Mouse (Mus musculus) left cerebral cortex, adult 18-20 months (tissue): ENCODE measurements at regions not wholly inside any gene's neighbourhood (a gene's known extent, or its start where the extent isn't known, plus 50 kb on each side); places are given as distances from the start of the nearest gene placed in this dataset.

ENCODE experiments used
- DNase-seq, 2 experiments: peaks; one replicate each; pipeline ENCODE4 v3.0.0; 2021 to 2022; ENCODE audit warnings: low spot score in 2 of 2, mixed read lengths in 1 of 2

DNA sequence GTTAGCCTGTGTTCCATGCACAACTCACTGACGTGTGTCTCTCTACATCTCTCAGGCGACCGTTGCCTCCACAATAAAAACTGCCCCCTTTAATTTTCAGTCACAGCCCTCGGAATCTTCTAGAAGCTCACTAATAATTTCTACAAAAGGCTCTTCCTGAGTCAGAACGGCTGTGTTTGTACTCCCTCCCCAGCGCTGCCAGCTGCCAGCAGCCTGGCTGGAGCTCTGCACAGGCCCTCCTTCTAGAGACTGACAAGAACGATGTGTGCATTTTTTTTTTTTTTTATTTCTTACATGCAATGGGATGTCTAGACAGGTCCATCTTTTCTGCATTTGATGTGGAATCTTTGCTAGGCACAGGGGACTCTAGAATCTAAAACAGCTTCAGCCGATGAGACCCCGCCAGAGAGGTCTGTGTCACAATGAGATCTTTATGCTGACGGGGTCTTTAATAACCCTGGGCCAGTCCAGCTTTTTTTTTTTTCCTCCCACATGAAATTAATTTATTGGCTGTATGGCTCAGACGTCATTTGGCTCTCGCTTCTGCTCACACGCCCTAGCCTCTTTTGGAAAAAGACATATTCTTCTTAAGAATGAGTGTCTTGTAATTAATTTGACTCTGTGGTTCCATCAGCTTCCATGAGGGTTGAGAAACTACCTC lies 185.8 kb upstream of the Zfp507 start:
- DNase-seq: no peak

DNA sequence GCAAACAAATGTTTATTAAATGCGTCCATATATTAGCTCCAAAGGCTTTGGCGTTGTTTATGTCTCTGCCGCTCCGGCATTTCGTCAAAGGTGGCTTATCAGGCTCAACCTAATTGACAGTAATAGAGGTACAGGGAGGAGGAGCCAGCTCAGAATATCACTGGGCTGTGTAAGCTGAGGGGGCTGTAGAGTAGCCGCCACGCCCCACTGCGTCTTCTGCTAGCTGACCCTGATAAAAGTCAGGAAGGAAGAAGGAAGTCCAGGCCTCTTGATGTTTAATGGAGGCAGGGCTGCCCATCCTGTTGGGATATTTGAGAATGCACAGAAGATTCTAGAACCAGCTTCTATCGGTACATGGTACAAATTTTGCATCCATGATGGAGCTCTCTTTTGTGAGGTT lies 175.2 kb upstream of the Zfp507 start:
- no peak for DNase-seq

DNA sequence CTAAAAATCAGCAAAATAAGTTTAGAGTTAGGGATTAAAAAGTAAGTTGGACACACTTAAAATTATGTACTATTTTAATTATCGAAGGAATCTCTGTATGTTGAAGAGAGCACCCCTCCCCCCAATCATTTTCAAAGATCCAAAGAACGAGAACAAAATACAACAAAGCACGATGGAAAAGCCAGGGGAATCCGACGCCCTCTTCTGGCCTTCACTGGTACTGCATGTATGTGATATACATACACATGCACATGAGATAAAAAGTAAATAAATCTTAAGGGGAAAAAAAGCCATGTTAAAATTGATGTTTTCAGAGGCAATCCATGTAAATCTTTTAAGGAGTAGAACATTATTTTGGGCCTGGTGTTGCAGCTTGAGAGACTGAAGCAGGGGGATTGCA lies 155.9 kb upstream of the Zfp507 start:
- DNase-seq: no peak

DNA sequence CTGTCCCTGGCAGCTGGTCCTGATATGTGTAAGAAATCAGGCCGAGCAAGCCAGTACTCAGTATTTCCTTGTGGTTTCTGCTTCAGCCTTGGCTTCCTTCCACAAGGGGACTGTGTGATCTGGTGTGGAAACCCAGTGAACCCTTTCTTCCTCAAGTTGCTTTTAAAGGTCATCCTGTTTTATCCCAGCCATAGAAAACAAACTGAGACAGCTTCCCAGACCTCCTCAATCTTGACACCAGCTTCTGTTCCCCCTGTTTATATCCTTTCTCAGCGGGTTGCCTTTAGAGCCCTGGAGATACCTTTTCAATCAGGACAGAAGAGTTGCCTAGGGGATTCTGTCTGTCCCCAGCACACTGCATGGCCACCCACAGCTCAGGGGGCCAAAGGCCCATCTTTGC lies 155.2 kb upstream of the Zfp507 start:
- no peak for DNase-seq

DNA sequence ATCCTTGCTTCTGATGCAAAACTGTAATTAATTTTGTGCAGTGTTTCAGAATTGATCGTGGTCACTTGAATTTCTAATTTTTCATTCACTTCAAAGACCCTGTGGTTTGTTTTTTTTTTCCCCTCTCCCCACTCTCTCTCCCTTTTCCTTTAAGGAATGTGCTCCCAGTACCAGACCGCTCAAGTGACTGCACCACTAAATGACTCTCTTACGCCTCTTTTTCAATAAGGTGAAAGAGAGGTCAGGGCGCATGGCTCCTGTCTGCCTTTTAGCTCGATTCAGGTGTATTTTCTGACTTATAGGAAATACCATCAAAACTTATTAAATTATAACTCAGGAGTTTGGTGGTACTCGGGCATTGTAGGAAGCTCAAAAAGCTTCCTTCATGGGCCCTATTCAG lies 146.0 kb upstream of the Zfp507 start:
- no peak for DNase-seq

DNA sequence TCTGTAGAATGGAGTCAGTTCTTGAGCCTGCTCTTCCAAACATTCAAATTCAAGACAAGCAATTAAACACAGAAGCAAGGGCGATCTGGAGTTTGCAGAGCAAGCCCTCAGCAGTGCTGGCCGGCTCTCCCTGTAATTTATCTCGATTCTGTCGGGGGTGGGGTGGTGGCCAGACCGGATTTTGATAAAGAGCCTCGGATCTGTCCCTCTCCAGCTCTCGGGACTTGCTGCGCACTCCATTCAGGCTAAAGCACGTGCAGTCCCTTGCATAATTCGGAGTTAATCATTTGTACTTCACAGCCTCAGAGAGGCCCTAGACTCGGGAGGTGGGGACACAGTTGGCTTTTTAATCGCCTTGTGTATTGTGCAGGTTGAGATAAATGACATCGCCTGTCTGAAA lies 145.6 kb upstream of the Zfp507 start:
- no peak for DNase-seq

DNA sequence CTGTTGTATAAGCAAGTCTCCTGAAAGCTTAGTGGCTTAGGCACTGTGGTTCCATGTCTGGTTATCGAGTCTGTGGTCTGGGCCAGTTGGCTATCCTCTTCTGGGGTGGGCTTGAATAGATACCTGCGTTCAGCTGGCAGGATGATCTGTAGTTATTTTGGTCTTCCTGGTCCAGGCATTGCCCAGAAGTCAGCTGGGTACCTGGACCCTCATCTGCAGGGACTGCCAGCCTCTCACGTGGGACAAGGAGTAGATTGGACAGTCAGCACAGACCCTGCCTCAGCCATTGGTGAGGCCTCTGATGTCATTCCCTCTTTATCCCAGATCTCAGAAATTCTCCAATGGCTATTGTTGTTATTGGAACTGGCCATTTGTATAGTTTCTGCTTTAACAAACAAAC lies 138.3 kb upstream of the Zfp507 start:
- DNase-seq: no peak

DNA sequence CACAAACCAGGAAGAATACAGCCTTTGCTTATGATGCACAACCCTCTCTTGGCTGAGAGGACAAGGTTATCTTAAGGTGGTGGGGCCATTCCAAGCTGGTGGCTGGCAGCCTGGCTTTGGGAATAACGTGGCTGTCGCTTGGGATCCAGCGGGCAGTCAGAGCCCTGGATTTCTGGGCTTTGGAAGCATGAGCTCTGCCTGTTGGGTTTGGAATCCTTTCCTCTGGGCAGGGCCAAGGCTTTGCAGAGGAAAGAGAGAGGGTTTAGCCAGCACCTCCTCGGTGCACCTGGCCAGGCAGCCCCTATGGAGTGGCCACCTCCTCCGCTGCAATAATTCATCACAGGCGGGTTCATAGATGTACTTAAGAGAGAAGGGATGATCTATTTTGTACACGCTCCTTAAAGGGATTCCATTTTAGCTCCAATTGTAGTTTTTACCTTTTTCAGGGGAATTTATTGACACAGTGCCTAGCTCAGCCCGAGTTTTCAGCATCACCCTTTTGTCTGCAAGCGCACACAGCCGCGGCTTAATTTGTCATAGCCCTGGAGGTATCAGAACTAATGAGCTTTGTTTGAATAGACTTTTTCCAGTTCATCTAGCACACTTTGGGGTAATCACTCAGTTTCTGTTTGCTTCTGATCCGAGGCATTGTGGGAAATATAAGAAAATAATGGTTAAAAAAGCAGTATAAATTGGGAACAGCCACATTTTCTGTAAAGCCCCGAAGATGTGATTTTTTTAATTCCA lies 135.5 kb upstream of the Zfp507 start:
- DNase-seq: no peak

DNA sequence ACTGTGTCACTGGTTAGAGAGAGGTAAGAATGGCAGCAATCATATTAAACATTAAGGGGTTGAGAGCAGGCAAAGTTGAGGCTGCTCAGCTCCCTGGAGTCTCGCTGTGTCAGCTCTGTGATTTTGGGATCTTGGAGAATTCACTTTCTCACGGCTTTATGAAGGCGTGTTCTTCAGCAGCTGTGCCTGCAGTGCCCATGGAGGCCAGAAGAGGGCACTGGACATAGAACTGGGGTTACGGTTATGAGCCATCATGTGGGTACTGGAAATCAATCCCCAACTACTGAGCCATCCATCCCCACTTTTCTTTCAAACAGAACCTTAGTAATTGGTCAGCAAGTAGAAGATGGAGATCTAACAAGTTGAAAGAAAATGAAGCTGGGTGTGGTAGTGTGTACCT lies 123.9 kb upstream of the Zfp507 start:
- no peak for DNase-seq

DNA sequence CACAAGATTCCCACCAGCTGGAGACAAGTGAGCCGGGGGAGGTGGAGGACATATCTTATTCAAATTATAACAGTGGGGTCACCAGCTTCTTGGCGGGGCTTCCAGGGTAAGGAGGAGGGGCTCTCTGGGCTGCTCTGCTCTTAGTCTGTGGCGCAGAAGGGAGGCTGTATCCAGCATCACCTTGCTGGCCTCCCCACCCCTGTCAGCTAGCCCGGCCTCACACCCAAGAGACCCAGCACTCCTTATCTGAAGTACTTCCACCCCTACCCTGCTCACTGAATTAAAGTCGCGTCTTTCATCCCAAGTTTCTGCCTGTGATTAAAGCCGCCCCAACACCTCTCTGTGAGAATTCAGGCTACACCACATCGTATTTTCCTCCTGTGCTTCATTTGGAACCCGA lies 119.8 kb upstream of the Zfp507 start:
- DNase-seq: no peak

DNA sequence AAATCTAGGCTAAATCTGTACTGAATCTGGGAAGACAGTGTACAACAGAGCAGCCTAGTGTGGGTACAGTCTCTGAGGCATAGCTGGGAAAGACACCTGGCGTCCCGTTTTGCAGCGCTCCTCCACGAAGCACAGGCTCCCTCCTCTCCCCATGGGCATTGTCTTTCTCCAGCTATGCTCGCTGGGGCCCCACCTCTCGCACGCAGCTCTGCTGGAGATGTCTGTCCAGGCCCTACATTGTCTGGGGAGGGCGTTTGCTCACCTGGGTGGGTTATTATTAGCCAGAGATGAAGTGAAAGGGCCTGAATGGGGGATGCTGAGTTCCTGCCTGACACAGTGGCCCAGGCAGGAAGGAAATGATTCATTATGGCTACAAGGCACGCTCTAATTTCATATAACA lies 118.1 kb upstream of the Zfp507 start:
- DNase-seq: no peak

DNA sequence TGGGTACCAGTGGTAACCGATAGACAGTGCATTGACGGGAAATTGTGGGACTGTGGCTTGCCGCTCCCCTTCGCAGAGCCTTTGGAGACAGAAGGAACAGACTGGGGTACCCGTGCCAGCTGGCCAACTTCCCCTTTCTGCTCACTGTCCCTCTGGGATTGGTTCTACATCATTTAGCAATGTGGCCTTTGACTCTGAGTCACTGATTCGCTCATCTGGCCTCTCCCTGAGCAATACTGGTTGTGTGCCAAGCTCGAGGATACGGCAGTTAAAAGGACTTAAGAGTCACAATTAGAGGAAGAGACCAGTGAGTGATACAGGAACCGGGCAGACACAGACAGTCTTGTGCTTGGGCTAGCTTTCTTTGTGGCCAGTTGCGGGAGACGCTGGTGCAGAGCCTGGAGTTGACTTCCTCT lies 117.4 kb upstream of the Zfp507 start:
- no peak for DNase-seq

DNA sequence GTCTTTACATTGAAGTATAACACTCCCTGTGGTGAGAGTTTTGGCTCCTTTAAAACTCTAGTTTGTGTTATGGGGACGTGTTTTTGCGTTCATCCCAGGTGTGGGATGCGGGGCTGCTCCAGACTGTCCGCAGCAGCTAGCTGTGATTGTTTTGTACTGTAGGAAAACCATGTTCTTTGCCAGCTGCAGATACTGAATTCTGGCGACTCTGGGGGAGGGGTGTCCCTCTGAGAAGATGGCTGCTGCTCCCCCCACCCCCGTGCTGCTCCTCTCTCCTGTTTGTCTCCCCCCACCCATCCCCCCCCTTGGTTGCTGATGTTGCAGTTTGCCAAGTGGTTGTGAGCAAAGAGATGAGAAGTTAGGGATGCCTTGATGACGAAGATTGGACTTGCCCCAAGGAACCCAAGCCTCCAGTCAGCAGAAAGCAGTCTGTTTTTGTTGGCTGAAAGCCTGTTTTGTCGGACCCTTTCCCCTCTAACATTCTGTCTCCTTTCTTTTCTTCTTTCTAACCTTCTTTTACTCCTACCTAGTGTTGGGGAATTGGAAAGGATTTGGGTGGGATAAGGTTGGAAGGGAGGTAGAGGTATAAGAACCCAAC lies 107.4 kb upstream of the Zfp507 start:
- no peak for DNase-seq

DNA sequence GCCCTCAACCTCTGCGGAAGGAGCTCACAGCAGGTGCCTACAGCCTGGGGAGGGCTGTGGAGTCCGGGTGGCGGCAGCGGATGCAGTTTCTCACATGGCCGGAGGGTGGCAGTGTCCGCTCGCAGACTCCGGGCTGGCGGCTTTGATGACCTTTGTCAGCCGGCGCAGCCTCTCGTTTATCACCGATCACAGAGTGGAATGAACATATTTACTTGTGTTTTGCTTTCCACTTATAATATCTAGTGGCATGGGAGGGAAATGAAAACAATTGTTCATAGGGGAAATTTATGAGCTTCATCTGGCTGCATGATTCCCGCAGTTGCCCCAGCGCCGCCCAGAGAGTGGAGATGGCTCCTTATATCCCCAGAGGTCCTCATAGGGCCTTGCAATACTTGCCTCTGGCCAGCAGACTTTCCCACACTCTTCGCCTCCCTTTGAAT lies 99.2 kb upstream of the Zfp507 start:
- DNase-seq: peak; percentile 75 to 80

DNA sequence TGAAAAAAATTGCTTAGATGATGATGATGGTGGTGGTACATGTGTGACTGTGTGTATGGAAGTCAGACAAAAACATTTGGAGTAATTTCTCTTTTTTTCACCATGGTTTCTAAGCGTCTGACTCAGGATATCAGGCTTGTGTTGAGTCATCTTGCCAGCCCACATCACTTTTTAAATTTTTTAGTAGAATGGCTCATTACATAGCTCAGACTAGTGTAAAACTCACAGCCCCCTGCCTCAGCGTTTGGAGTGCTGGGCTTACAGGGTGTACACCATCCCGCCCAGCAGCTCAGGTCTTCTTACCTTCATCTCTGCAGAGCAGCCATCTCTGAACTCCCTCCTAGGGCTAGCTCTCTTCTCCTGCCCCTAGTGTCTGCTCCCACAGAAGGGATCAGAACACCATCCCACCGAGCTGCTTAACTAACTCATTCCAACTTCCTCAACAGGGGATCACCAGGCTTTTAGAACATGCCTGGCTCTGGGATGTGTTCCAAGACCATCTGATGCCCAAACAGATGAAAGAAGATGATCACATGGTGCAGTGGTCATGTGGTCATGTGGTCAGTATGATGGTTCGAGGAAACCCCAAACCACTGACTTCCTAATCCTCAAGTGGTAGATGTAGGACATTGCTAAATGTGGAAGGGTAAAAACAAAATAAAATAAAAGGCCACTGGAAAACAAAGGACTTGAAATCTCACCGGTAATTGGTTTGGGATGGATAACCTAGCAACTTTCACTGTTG lies 96.1 kb upstream of the Zfp507 start:
- no peak for DNase-seq

DNA sequence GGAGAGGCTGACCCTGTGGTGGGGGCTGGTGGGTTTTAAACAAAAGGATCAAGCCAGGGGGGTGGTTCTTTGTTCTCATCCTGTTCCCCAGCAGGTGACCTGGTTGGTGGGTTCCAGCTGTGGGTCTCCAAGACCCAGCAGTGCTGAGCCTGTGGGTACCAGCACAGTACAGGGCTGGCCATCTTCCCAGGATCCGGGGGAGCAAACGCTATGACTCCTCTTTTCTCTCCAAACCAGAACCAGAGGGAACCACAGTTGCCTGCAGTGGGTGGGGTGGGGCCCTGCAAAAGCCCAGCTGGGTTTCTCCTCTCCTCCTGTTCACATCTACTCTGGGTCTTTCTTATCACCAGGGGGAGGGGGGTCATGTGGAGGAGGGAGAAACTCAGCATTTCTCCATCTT lies 90.5 kb upstream of the Zfp507 start:
- DNase-seq: peak; percentile 49 to 65

DNA sequence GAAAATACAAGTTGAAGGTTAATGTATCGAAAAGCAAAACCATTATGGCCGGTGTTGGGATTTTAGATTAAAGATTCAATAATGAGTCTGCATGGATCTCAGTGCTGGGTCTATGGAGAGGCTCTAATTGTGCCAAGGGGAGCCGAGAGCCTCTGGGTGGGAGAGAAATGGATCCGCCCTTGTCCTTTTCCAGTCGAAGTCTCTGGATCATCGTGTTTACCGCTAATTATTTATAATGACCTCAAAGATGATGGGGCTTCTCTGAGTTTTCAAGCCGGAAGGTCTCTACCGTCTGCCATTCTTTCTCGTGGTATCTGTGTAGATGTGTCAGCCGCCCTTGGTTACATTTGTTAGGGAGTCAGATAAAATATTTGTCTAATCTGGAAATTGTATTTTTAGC lies 83.2 kb upstream of the Zfp507 start:
- no peak for DNase-seq

DNA sequence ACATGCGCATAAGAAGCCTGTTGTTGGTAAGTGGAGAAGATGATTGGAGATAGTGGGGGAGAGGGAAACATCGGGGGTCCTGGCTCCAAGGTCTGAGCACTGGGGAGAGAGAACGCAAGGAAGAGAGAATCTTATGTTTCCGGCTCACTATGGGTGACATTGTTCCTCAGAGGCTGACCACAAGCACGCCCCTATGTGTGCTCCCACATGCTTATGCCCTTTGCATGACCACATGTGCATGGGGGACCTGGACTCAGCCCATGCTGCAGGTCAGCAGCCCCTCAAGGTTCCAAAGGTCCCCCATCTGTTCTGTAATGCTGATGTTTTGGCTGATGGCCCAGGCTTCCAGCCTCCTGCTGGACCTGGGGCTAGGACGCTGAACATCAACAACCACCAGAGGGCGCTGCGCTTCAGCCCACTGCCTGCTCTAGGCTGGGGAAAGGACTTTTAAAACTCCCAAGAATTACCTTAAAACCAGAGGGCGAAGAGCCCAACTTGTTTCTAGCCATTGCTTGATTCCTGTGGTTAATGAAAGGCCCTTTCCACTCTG lies 77.0 kb upstream of the Zfp507 start:
- peak; percentile 80 to 90 for DNase-seq

DNA sequence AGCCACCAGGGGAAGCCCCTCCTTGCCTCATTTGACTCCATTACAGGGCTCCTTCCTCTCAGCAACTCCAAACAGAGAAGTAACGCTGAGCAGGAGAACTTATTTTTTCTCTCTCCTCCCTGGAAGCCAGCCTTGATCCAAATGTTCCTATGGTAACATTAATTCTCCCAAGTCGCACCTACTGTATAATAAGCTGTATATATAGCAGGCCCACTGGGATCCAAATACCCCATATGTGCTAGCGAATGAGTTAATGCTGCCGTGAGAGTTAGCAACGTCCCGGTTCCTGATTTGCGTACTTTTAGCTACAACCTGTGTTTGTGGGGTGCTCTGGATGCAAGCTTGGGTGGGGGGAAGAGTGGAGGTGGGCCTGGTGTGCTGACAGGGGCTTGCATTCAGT lies 75.4 kb upstream of the Zfp507 start:
- no peak for DNase-seq

DNA sequence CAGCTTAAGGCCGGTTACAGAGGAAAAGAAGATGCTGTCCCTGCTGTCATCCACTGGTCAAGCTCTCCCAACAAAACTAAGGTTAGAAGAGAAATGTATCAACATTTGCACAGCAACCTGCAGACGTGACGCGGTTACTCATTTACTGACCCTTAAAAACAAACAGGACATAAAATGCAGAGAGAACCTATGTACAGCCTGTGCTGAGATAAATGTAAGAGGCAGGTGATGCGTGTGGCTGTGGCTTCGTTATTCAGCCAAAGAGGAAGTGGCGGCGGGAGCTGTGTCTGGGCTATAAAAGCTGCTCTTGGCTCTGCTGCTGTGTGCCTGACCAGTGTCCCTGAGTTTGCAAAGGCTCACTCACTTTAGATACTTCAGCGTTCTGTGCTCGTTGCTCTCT lies 58.2 kb upstream of the Zfp507 start:
- no peak for DNase-seq

DNA sequence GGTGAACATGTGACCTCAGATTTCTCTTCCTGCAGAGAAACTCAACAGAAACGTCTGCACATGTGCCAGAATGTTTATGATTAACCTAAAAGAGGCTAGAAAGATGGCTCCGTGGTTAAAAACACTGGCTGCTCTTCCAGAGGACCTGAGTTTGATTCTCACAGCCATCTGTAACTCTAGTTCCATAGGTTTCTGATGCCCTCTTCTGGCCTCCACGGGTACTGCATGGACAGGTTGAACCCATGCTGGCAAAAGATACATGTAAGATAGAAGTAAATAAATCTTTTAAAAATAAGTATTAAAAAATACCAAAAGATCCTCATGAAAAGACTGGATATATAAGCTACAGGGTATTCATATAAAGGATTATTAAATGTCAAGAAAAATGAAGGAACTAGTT lies 56.8 kb upstream of the Zfp507 start:
- DNase-seq: peak in 1 of 2 experiments; percentile 18

DNA sequence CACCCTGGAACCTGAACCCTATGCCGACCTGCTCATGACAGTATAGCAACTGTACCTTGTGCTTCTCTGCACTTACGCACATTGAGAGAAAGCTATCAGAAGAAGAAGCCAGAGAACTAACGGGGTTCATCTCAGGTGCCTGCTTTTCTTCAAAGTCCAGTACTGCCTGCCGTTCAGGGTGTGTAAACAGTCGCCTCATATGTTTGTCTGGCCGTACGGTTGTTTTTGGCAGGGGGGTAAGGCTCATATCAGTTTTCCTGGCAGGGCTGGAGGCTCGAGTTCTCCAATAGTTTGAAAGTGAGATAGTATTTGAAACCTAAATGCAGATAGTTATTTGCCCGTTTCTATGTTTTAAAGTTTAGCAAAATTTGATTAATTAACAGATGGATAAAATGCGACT lies 54.9 kb upstream of the Zfp507 start:
- no peak for DNase-seq
